Mouse (Mus musculus): Measurements from ENCODE around the gene Setd3.

DNA sequence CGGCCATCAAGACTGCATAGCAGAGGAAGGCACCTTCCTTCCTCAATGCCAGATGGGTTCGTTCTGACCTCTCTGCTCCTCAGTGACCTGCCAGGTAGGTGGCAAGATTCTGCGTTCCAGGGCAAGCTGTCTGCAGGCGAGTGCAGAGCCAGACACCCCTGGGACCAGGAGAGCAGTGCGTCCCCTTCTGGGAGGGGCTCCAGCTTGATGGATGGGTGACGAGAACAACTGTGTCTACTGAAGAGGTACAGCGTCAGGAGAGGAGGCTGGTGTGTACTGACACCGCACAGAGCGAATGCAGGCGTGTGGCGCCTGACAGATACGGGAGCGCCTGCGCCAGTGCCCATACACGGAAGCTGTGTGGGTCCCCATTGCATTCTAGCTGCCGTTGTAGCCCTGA lies 48.4 kb upstream of the Setd3 start:
- TF ChIP-seq ZC3H11A (IDR thresholded peaks at IDR 0.05; ENCODE audit: low read depth, low read length): no peak
- no peak for TF ChIP-seq POLR2A (IDR thresholded peaks at IDR 0.05; ENCODE audit: control insufficient read depth in 1 of 2, insufficient read depth in 1 of 2, low read depth in 1 of 2, low read length in 2 of 2, poor library complexity in 1 of 2)
- TF ChIP-seq ZMIZ1 (IDR thresholded peaks at IDR 0.05; ENCODE audit: low read depth, low read length): no peak
- no peak for TF ChIP-seq CTCF (IDR thresholded peaks at IDR 0.05 in 2 of 3, conservative IDR thresholded peaks at IDR 0.05 in 1 of 3; ENCODE audit: control insufficient read depth in 1 of 3, insufficient read depth in 1 of 3, low read depth in 2 of 3, low read length in 3 of 3, poor library complexity in 1 of 3, severe bottlenecking in 1 of 3)
- no peak for TF ChIP-seq TBP (IDR thresholded peaks at IDR 0.05; ENCODE audit: low read depth, low read length)
- no peak for TF ChIP-seq CHD2 (IDR thresholded peaks at IDR 0.05; ENCODE audit: low read length)
- no peak for TF ChIP-seq ELF1 (IDR thresholded peaks at IDR 0.05; ENCODE audit: low read depth, low read length)
- no peak for TF ChIP-seq RCOR1 (IDR thresholded peaks at IDR 0.05; ENCODE audit: low read depth, low read length)

All from MEL (cell line).